Mouse (Mus musculus): ENCODE measurements around the gene P2ry4.

Gene P2ry4

DNA sequence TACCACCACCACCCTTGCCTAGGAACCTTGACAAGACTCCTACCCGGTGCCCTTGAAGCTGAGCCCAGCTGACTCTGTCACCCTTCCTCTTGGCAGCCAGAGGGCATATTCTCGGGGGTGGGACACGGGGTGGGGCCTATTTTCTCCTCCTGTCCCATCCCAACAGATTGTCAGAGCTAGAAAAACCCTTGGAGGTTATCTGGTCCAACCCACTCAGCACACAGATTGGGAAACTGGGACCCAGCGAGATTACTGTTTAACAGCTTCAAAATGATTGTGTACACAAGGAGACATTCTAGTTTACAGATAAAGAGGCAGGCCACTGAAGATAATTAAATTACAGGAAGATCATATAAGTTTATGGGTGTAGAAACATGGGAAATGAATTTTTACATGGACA lies at the start of gene P2ry4:
P2ry4 (minus strand) TSS at position 79 of the 400 bp plus-strand sequence.
- DNase-seq (ENCODE audit: low spot score in 2 of 2) = no peak

DNA sequence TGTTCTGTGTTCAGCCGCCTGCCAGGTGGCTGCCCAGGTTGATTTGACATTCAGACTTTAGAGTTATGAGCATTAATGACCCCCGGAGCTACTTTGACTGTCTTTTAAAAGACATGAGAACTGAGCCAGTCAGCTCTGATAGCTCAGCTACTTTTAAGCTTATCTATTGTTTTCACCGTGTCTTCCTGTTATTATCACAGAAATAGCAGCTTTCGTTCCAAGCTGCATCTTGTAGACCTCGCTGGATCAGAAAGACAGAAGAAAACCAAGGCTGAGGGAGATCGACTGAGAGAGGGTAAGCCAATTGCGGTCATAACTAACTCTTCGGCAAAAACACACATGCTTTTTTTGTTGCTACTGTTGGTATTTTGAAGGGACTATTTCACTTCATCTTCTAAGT lies 43.8 kb upstream of the P2ry4 start:
- DNase-seq (ENCODE audit: low spot score in 2 of 2) = no peak

DNA sequence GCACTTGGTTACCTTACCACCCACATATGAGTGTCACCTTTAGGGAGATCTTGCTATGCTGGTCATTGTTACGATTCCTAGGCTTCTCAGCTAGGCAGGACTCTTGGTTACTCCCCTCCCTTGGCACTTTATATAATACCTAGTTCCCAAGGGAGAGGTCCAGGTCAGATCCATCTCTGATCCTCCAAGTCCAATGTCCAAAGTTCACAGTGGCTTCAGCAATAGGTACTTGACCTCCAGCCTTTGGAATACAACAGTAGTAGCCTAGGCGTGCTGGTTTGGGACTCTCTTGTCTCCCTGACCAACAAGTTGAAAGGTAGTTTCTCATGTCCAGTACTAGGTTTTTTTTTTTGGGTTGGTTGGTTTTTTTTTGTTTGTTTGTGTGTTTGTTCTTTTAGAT lies 34.4 kb upstream of the P2ry4 start:
- no peak for DNase-seq (ENCODE audit: low spot score in 2 of 2)

DNA sequence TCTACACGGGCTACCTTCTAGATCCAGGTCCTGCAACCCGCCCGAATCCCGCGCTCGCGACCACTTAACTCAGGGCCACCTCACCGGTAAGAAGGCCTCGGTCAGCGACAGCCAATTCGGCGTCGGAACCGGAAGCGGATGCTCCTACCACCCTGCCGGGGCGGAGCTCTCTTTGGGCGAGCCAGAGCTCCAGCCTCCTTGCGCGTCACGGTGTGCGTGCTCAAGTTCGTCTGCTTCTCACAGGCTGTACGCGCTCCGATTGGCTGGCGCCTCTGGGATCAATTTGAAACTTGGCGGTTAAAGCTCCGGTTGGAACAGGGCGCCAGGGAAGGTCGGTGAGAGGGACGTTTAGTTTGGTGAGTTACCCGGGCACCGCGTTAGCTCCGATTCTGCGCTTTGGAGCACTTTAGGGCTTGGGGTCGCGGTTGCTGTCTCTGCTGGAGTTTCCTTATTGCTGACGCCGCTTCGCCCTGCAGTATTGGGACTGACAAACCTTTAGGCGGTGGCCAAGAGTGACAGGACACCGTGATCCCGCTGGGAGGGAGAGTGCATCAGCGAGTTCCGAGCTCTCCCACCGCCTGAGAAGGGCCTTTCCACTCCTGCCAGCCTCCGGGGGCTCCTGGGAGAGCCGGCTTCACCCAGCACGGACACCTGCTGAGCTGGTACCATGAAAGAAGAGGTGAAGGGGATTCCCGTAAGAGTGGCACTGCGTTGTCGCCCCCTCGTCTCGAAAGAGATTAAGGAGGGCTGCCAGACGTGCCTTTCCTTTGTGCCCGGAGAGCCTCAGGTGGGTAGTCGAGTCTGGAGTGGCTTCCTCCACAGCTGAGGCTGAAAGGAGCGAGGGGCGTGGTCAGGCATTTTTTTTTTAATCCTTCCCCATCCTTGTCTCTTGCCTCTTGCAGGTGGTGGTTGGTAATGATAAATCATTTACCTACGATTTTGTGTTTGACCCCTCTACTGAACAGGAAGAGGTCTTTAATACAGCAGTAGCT lies 31.4 kb upstream of the P2ry4 start, which contains the start of gene Pdzd11:
Pdzd11 (minus strand) TSS at position 767 of the 992 bp plus-strand sequence.
- peak; percentile 85 to 87 for DNase-seq (ENCODE audit: low spot score in 2 of 2)

DNA sequence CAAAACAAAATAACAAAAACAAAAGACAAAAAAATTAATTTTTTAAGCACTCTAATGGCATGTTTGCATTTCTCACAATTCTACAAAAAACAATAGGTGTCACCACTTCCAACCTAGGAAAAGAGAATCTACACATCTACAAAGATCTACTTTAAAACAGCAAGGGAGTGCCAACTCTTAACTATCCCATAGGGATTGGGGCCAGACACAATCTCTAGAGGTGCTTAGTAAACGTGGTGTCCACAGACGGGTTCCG lies 30.8 kb upstream of the P2ry4 start, which contains the start of gene Kif4:
Kif4 (plus strand) TSS at position 192 of the 256 bp plus-strand sequence.
- DNase-seq (ENCODE audit: low spot score in 2 of 2) = no peak

DNA sequence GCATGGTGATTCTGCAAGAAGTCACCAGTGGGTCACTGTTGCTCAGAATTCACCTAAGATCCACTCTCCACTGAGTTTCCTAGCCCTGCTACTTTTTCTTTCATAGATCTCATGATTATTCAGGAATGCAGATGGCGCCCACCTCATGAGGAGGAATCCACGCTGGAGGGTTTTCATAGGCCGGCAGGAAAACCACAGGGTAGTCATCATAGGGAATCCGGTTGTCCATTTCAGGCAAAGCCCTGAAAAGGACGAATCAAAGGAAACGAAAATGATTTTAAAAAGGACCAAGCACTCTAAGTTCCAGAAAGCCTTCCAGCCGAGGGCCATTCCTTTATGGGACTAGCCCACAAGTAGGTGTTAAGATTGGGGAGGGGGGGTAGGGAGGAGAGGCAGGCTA lies 30.5 kb upstream of the P2ry4 start:
- no peak for DNase-seq (ENCODE audit: low spot score in 2 of 2)

DNA sequence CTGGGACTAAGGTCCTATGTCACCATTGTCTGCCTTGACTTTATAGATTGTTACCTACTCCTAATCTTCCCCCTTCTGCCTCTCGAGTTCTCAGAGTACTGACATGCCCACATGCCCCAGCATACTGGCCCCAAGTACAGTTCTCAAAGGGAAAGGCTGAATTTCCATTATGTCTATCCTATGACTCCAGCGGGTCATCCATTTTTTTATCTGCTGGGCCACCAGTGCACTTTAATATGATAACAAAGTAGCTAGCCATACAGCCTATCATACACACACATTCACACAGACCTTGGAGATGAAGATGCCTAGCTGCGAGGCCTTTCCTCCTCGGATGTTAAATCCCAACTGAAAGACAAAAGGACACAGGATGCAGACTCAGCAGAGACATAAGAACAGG lies 29.6 kb upstream of the P2ry4 start:
- DNase-seq (ENCODE audit: low spot score in 2 of 2) = no peak

DNA sequence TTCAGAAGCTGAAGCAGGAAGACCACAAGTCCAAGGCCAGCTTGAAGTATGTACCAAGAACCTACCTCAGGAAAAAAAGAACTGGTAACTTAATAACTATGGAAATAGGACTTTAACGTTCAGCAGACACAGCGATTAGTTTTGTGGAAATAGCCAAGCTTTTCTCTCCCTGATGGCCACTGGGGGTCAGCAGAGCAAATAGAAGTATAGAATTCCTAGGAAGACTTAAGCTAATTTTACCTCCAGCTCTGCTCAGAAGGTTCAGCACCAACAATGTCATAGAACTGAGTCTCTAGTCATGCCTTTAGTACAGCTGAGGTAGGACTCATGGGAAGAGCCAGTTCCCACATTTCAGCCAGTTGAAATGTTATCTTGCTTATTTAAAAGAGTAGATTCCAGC lies 26.7 kb upstream of the P2ry4 start:
- DNase-seq (ENCODE audit: low spot score in 2 of 2) = no peak

DNA sequence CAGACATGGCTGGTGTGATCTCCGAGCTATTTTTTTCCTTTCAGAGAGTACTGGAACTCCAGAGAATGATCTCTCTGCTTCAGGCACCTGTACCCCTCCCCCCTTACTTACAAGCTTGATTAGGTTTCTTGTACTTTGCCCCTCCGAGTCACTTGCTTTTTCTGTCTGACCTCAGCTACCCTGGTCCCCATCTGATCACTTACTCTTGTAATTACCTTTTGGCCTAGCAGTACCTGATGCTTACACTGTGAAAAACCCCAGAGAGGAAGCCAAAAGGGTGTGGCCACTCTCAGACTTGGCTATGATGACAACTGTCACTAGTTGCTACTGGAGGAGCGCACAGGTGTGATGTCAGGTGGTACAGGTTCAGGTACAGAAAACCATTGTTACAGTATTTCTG lies 23.8 kb upstream of the P2ry4 start:
- DNase-seq (ENCODE audit: low spot score in 2 of 2) = no peak

DNA sequence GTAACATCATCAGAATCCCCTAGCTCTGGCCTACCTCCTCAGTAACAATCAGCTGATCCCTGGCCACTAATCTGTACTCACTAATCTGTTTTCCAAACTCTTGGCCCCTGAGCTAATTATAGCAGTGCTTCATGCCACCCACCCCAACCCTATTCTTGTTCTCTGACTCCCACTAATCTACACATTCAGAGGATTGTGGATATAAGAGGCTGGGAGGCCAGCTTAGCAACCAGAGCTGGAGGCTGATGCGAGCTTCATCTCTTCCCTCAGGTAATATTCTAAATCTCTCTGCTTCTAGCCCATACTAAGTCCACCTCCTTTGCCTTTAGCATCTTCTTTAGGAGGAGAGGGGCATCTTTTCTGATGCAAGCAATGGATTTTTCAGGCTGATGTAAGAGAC lies 10.6 kb upstream of the P2ry4 start, which contains the start of gene Arr3:
Arr3 (plus strand) TSS at position 184 of the 400 bp plus-strand sequence.
- DNase-seq (ENCODE audit: low spot score in 2 of 2) = peak in 1 of 2 experiments; percentile 6

DNA sequence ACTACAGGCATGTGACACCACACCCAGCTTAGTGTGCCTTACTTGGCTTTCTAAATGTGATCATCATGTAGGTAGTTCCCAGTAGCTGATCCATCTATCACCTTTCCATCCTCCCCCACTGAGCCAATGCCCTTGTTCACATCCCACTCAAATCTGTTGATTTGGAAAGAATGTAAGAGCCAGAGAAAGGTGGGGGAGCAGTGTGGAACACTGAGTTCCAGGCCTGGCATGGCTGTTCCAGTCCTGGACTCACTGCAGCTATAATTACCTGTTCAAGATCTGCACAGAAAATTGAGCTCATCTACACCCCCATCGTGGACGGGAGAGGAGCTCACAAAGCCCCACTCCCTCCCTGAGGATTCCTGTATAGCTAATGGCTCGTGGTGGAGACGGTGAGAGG lies 5.1 kb upstream of the P2ry4 start:
- peak; percentile 24 to 30 for DNase-seq (ENCODE audit: low spot score in 2 of 2)

DNA sequence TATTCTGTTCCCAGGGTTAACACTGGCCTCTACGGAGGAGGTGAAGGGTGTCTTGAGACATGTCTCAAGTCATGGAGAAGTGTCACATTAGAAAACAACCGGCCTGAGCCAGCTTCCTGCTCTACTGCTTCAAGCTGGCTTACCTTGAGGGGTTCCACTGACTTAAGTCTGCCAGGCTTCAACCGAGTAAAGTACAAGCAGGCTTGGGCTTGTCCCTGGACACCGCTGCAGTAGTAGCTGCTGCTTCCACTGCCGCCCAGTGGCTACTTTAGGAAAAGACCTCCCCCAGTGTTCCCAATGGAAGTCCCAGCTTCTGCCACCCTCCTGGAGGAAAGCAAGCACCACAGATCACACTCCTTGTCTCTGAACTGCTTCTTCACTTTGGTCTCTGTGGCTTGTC lies 2.8 kb upstream of the P2ry4 start:
- peak; percentile 45 to 61 for DNase-seq (ENCODE audit: low spot score in 2 of 2)

DNA sequence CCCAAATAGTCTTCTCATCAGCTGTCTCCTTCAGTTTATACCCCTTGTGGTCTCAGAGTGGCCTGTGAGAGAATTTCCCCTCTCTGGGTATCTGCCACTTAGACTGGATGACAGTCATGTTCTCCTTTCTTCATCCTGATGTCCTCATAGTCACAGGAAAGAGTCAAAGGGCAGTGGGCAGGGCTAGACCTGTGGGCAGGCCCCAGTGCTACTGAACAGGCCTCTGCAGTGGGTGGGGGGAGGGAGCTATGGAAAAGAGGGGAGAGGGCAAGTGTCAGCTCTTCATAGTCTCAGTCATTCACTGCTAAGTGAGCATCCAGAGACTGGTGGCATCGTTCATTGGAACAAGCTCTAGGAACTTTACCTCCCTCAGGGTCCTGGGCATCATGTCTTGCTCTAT lies 22.7 kb downstream of the P2ry4 start, which contains the start of gene Awat1:
Awat1 (plus strand) TSS at position 301 of the 400 bp plus-strand sequence.
- DNase-seq (ENCODE audit: low spot score in 2 of 2) = no peak

DNA sequence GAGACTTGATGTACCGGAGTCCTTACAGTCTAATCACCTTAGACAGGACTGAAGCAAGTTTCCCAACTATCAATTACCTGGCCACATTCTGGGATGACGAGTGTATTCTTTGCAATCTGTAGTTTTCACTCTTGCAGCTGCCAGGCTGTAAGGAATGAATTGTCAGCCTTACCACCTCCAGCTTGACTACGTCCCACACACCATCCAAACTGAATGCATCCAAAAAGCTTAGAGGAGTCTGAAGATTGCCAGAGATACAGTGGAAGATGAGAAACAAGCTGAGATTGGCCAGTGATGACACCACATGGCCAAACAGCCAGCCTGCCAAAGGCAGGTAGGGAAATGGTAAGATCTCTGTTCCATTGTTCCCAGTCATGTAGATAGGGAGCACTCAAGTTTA lies 29.0 kb downstream of the P2ry4 start:
- DNase-seq (ENCODE audit: low spot score in 2 of 2) = peak; percentile 8 to 25

DNA sequence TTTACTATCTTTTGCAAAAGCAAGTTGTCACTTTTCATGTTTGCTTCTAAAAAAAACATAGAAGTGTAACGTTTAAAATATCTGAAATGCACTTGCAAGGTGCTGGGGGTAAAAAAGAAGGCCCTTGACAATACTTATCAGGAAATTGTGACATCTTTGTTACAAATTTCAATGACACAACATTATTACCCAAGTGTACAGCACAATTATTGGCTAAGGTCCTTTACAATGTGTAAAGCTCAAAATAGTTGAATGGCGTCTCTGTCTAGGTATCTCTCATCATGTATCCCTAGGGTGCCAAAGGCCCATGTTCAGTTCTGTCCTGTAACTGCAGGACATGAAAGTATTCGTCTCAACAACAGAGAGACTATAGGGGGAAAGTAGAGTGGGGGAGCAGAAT lies 38.6 kb downstream of the P2ry4 start:
- no peak for DNase-seq (ENCODE audit: low spot score in 2 of 2)
